Mouse (Mus musculus): ENCODE results near the gene Majin. TPM values are rescaled to one million over a fixed set of nuclear protein-coding genes. Genes with fewer than 3 reads are reported as not detected.
A peak's percentile ranks its signal among the peaks of the same experiment; 100 is the strongest.

The Majin gene
- polyA plus RNA-seq, 1 experiment from 2014 or later = not detected

DNA sequence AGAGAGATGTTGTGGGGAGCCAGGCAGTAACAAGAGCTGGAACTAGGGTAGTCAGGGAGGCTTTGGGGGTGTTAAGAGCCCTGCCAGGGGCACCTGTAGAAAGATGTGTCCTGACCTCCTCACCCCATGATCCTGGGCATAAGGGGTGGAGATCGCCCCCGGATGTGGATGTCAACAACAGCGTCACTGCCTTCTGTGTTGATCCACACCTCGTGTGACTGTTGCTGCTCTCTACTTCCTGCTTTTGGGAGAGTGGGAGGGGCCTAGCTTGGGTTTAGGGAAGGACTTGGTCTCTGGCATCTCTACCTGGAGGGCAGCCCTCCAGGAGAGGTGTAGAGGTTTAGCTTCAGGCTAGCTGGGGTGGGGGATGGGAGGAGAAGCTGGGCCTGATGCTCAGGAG lies 58.1 kb downstream of the Majin start:
- 0% methylated on average over 4 of the region's 4 CpGs for WGBS (ENCODE audit: insufficient replicate concordance)
- Histone ChIP-seq H3K4me3 (ENCODE audit: low read depth, low read length) (peak overlapping the region; percentile 64), H3K36me3 (ENCODE audit: control insufficient read depth, insufficient read depth, low read length) (peaks cover 13% of the 10 kb centered on the region), H3K9me3 (replicated peaks; ENCODE audit: control insufficient read depth, low read length) (no peaks in the 10 kb centered on the region), H3K4me1 (ENCODE audit: control insufficient read depth, insufficient read depth, low read length) (peaks cover 4% of the 10 kb centered on the region), H3K4me2 (peak overlapping the region; percentile 72), H3K27me3 (ENCODE audit: control insufficient read depth, insufficient read depth, low read length) (no peaks in the 10 kb centered on the region), H3K9ac (ENCODE audit: low read depth, low read length) (peak overlapping the region; percentile 85), H3K27ac (ENCODE audit: low read depth, low read length) (no peak overlapping the region)
- no peak for ATAC-seq (replicated peaks; ENCODE audit: insufficient number of reproducible peaks, low FRiP score, low TSS enrichment)

DNA sequence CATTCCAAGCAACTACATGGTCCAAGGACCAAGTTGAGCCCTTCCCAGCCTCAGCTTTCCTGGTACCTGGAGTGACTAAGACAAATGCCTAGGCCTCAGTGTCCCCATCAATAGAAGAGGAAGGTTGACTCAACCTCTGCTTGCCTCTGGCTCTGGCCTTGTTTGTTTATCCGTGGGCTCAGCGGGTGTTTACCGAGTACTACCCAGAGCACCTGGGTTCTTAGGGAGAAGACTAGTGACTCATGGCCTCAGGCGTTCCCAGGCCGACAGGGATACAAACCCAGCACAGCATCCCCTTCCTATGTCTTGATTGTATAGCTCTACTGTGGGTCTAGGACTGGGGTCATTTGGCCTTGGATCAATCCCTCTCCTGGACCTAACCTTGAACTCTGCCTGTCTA lies 59.0 kb downstream of the Majin start:
- Histone ChIP-seq H3K4me3 (ENCODE audit: low read depth, low read length) (no peak overlapping the region), H3K27me3 (ENCODE audit: control insufficient read depth, insufficient read depth, low read length) (no peaks in the 10 kb centered on the region), H3K27ac (ENCODE audit: low read depth, low read length) (no peak overlapping the region), H3K9me3 (replicated peaks; ENCODE audit: control insufficient read depth, low read length) (no peaks in the 10 kb centered on the region), H3K9ac (ENCODE audit: low read depth, low read length) (no peak overlapping the region), H3K36me3 (ENCODE audit: control insufficient read depth, insufficient read depth, low read length) (peaks cover 17% of the 10 kb centered on the region), H3K4me1 (ENCODE audit: control insufficient read depth, insufficient read depth, low read length) (peaks cover 4% of the 10 kb centered on the region), H3K4me2 (no peak overlapping the region)
- WGBS (ENCODE audit: insufficient replicate concordance) = 77% methylated on average over 5 of the region's 5 CpGs
- no peak for ATAC-seq (replicated peaks; ENCODE audit: insufficient number of reproducible peaks, low FRiP score, low TSS enrichment)

- peaks cover 17% of the 10 kb centered on the region for H3K36me3 ChIP-seq (ENCODE audit: control insufficient read depth, insufficient read depth, low read length)
Measured at GRCm38 (mm10) chr19:6245806-6246205, 61.6 kb downstream of the Majin start.

GRCm38 (mm10) chr19:6247526-6248300 lies 63.5 kb downstream of the Majin start:
- peaks cover 1% of the 10 kb centered on the region for H3K4me1 ChIP-seq (ENCODE audit: control insufficient read depth, insufficient read depth, low read length)
- H3K9ac ChIP-seq (ENCODE audit: low read depth, low read length) = no peak overlapping the region
- no peaks in the 10 kb centered on the region for H3K27me3 ChIP-seq (ENCODE audit: control insufficient read depth, insufficient read depth, low read length)
- no peak overlapping the region for H3K4me3 ChIP-seq (ENCODE audit: low read depth, low read length)
- no peaks in the 10 kb centered on the region for H3K9me3 ChIP-seq (replicated peaks; ENCODE audit: control insufficient read depth, low read length)
- ATAC-seq (replicated peaks; ENCODE audit: insufficient number of reproducible peaks, low FRiP score, low TSS enrichment) = no peak
- no peak overlapping the region for H3K4me2 ChIP-seq
- peaks cover 26% of the 10 kb centered on the region for H3K36me3 ChIP-seq (ENCODE audit: control insufficient read depth, insufficient read depth, low read length)
- no peak overlapping the region for H3K27ac ChIP-seq (ENCODE audit: low read depth, low read length)
- WGBS (ENCODE audit: insufficient replicate concordance) = 88% methylated on average over 29 of the region's 29 CpGs

More at GRCm38 (mm10) chr19:6245806-6246205, 61.6 kb downstream of the Majin start:
- Histone ChIP-seq H3K27ac (ENCODE audit: low read depth, low read length) (no peak overlapping the region), H3K4me2 (no peak overlapping the region), H3K9me3 (replicated peaks; ENCODE audit: control insufficient read depth, low read length) (no peaks in the 10 kb centered on the region), H3K4me3 (ENCODE audit: low read depth, low read length) (no peak overlapping the region), H3K27me3 (ENCODE audit: control insufficient read depth, insufficient read depth, low read length) (no peaks in the 10 kb centered on the region), H3K4me1 (ENCODE audit: control insufficient read depth, insufficient read depth, low read length) (peaks cover 4% of the 10 kb centered on the region), H3K9ac (ENCODE audit: low read depth, low read length) (no peak overlapping the region)
- 80% methylated on average over 1 of the region's 1 CpGs for WGBS (ENCODE audit: insufficient replicate concordance)
- ATAC-seq (replicated peaks; ENCODE audit: insufficient number of reproducible peaks, low FRiP score, low TSS enrichment) = no peak

- no peaks in the 10 kb centered on the region for H3K27me3 ChIP-seq (ENCODE audit: control insufficient read depth, insufficient read depth, low read length)
- H3K36me3 ChIP-seq (ENCODE audit: control insufficient read depth, insufficient read depth, low read length) = peaks cover 36% of the 10 kb centered on the region
- no peak overlapping the region for H3K4me3 ChIP-seq (ENCODE audit: low read depth, low read length)
- no peak overlapping the region for H3K4me2 ChIP-seq
- no peaks in the 10 kb centered on the region for H3K4me1 ChIP-seq (ENCODE audit: control insufficient read depth, insufficient read depth, low read length)
- no peaks in the 10 kb centered on the region for H3K9me3 ChIP-seq (replicated peaks; ENCODE audit: control insufficient read depth, low read length)
- no peak overlapping the region for H3K27ac ChIP-seq (ENCODE audit: low read depth, low read length)
- H3K9ac ChIP-seq (ENCODE audit: low read depth, low read length) = no peak overlapping the region
- 93% methylated on average over 4 of the region's 4 CpGs for WGBS (ENCODE audit: insufficient replicate concordance)
- ATAC-seq (replicated peaks; ENCODE audit: insufficient number of reproducible peaks, low FRiP score, low TSS enrichment) = no peak
Measured at GRCm38 (mm10) chr19:6253021-6253420, 68.8 kb downstream of the Majin start.

DNA sequence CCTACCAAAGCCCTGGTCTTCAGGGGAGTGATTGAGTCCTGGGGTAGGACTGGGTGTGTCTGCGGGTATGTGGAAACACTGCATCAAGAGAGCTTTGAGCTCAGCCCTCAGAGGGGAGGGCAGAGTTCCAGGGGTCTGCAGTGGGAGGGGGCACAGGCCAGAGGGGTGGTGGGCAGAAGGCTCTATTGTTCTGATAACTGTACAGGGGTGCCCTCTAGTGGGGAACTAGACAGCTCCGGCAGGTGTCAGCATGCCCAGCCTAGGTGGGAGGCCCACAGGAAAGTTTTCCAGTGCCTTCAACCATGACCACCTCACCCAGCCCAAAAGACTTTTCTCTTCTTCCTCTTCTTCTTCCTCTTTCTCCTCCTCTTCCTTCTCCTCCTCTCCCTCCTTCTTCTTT lies 76.2 kb downstream of the Majin start:
- no peak for ATAC-seq (replicated peaks; ENCODE audit: insufficient number of reproducible peaks, low FRiP score, low TSS enrichment)
- Histone ChIP-seq H3K4me1 (ENCODE audit: control insufficient read depth, insufficient read depth, low read length) (no peaks in the 10 kb centered on the region), H3K4me3 (ENCODE audit: low read depth, low read length) (no peak overlapping the region), H3K9ac (ENCODE audit: low read depth, low read length) (no peak overlapping the region), H3K27me3 (ENCODE audit: control insufficient read depth, insufficient read depth, low read length) (no peaks in the 10 kb centered on the region), H3K27ac (ENCODE audit: low read depth, low read length) (no peak overlapping the region), H3K36me3 (ENCODE audit: control insufficient read depth, insufficient read depth, low read length) (peaks cover 45% of the 10 kb centered on the region), H3K4me2 (no peak overlapping the region), H3K9me3 (replicated peaks; ENCODE audit: control insufficient read depth, low read length) (no peaks in the 10 kb centered on the region)
- 81% methylated on average over 2 of the region's 2 CpGs for WGBS (ENCODE audit: insufficient replicate concordance)

- WGBS (ENCODE audit: insufficient replicate concordance) = 78% methylated on average over 4 of the region's 4 CpGs
- no peaks in the 10 kb centered on the region for H3K4me1 ChIP-seq (ENCODE audit: control insufficient read depth, insufficient read depth, low read length)
- no peaks in the 10 kb centered on the region for H3K9me3 ChIP-seq (replicated peaks; ENCODE audit: control insufficient read depth, low read length)
- no peak overlapping the region for H3K27ac ChIP-seq (ENCODE audit: low read depth, low read length)
- peaks cover 42% of the 10 kb centered on the region for H3K36me3 ChIP-seq (ENCODE audit: control insufficient read depth, insufficient read depth, low read length)
- H3K4me3 ChIP-seq (ENCODE audit: low read depth, low read length) = no peak overlapping the region
- H3K4me2 ChIP-seq = no peak overlapping the region
- H3K9ac ChIP-seq (ENCODE audit: low read depth, low read length) = no peak overlapping the region
- ATAC-seq (replicated peaks; ENCODE audit: insufficient number of reproducible peaks, low FRiP score, low TSS enrichment) = no peak
- H3K27me3 ChIP-seq (ENCODE audit: control insufficient read depth, insufficient read depth, low read length) = no peaks in the 10 kb centered on the region
Measured at GRCm38 (mm10) chr19:6260946-6261345, 76.8 kb downstream of the Majin start.

- no peak overlapping the region for H3K27ac ChIP-seq (ENCODE audit: low read depth, low read length)
- peaks cover 42% of the 10 kb centered on the region for H3K36me3 ChIP-seq (ENCODE audit: control insufficient read depth, insufficient read depth, low read length)
- 89% methylated on average over 14 of the region's 14 CpGs for WGBS (ENCODE audit: insufficient replicate concordance)
- no peak overlapping the region for H3K4me2 ChIP-seq
- no peaks in the 10 kb centered on the region for H3K4me1 ChIP-seq (ENCODE audit: control insufficient read depth, insufficient read depth, low read length)
- no peaks in the 10 kb centered on the region for H3K27me3 ChIP-seq (ENCODE audit: control insufficient read depth, insufficient read depth, low read length)
- no peak overlapping the region for H3K9ac ChIP-seq (ENCODE audit: low read depth, low read length)
- no peak overlapping the region for H3K4me3 ChIP-seq (ENCODE audit: low read depth, low read length)
- H3K9me3 ChIP-seq (replicated peaks; ENCODE audit: control insufficient read depth, low read length) = no peaks in the 10 kb centered on the region
- ATAC-seq (replicated peaks; ENCODE audit: insufficient number of reproducible peaks, low FRiP score, low TSS enrichment) = no peak
Measured at GRCm38 (mm10) chr19:6261379-6261778, 77.2 kb downstream of the Majin start.

DNA sequence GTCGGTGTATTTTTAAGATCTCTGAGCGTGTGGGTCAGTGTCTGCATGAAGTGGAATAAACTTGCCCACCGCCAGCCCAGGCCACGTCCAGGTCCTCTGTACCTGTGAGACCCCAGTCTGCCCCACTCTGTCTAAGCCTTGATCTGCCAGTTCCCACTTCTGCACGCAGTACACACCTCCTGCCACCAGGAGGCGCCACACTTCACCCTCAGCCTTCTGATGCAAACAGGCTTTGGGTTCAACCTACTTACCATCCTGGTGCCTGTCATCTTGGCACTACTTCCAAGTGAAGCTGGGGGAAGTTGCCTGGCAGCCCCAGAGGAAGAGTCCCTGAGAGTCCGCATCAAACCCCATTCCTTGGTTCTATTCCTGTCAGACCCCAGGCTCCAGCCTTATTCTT lies 78.0 kb downstream of the Majin start:
- H3K4me2 ChIP-seq = no peak overlapping the region
- H3K36me3 ChIP-seq (ENCODE audit: control insufficient read depth, insufficient read depth, low read length) = peaks cover 35% of the 10 kb centered on the region
- H3K27ac ChIP-seq (ENCODE audit: low read depth, low read length) = no peak overlapping the region
- H3K9ac ChIP-seq (ENCODE audit: low read depth, low read length) = no peak overlapping the region
- no peaks in the 10 kb centered on the region for H3K9me3 ChIP-seq (replicated peaks; ENCODE audit: control insufficient read depth, low read length)
- H3K4me3 ChIP-seq (ENCODE audit: low read depth, low read length) = no peak overlapping the region
- H3K27me3 ChIP-seq (ENCODE audit: control insufficient read depth, insufficient read depth, low read length) = 0 out of 2 replicates have a peak, but pooled peaks cover 2% of the 10 kb centered on the region
- no peak for ATAC-seq (replicated peaks; ENCODE audit: insufficient number of reproducible peaks, low FRiP score, low TSS enrichment)
- no peaks in the 10 kb centered on the region for H3K4me1 ChIP-seq (ENCODE audit: control insufficient read depth, insufficient read depth, low read length)
- 60% methylated on average over 7 of the region's 7 CpGs for WGBS (ENCODE audit: insufficient replicate concordance)
